Mouse (Mus musculus) hindbrain, postnatal 0 days (tissue): ENCODE measurements at regions not wholly inside any gene's neighbourhood (a gene's known extent, or its start where the extent isn't known, plus 50 kb on each side); places are given as distances from the start of the nearest gene placed in this dataset.

ENCODE experiments used
- ATAC-seq: fragments of 200-750 bp; cut with Nextera tagmentation; 2 replicates; pipeline ENCODE4 v1.8.0; 2017; ENCODE audit warnings: mild to moderate bottlenecking, moderate TSS enrichment, moderate library complexity
- DNase-seq: peaks from one replicate; pipeline ENCODE4 v3.0.0-alpha.2; 2015; ENCODE audit warnings: low spot score
- H3K27ac ChIP-seq: fragments of 300-500 bp; sonication (generic); 2 replicates; pipeline ENCODE4 v1.5.1; 2014; ENCODE audit warnings: mild to moderate bottlenecking
- H3K27me3 ChIP-seq: fragments of 300-500 bp; sonication (generic); 2 replicates; pipeline ENCODE4 v1.6.1; 2014; ENCODE audit warnings: low read length, mixed read lengths; ENCODE audit not compliant: insufficient read depth
- H3K36me3 ChIP-seq: fragments of 300-500 bp; sonication (generic); 2 replicates; pipeline ENCODE4 v1.6.1; 2014; ENCODE audit warnings: low read length, mixed read lengths; ENCODE audit not compliant: insufficient read depth
- H3K4me1 ChIP-seq: fragments of 300-500 bp; sonication (generic); 2 replicates; pipeline ENCODE4 v1.6.1; 2014; ENCODE audit warnings: antibody characterized with exemption, low read length, mixed read lengths; ENCODE audit not compliant: insufficient read depth
- H3K4me2 ChIP-seq: fragments of 300-500 bp; sonication (generic); 2 replicates; pipeline ENCODE4 v1.6.1; 2014; ENCODE audit warnings: low read depth, mild to moderate bottlenecking, low read length, moderate library complexity, mixed read lengths
- H3K4me3 ChIP-seq: fragments of 300-500 bp; sonication (generic); 2 replicates; pipeline ENCODE4 v1.5.1; 2014; ENCODE audit warnings: low read length
- H3K9ac ChIP-seq: fragments of 300-500 bp; sonication (generic); replicated peaks from 2 replicates; pipeline ENCODE4 v1.6.1; 2014; ENCODE audit warnings: mild to moderate bottlenecking, low read length, moderate library complexity, mixed read lengths
- H3K9me3 ChIP-seq: fragments of 300-500 bp; sonication (generic); 2 replicates; pipeline ENCODE4 v1.6.1; 2016; ENCODE audit warnings: low read length, mixed read lengths
- CTCF ChIP-seq: IDR thresholded peaks from 2 replicates; pipeline ENCODE4 v1.5.1; 2016; ENCODE audit warnings: antibody characterized with exemption, control low read depth, low read depth
- WGBS: fragments of 180-500 bp; shearing (Covaris S2); extraction: QIAGEN DNeasy Blood & Tissue Kit; methylation state at CpG from one replicate; pipeline ENCODE4 v1.1.7; 2014; 5-methylcytosine and 5-hydroxymethylcytosine counted together

DNA sequence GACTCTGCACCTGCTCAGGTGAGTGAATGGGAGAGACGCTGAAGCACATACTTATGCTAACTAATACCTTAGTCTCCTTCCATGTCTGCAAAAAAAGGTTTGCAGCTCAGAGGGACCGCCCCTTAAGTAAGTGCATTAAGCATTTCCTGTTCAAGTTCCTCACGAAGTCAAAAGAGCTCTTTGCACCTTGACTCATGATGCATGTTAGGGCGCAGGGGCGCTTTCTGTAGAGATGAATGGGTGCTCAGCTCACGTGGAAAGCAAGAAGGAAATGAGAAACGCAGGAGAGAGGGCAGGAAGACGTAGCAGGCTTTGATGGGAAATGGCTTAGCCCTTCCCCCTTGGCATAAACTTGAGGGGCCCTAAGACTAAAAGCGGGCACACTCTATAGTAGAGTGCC, 164.5 kb upstream of the Npy start:
- 79% methylated on average over 9 of the region's 9 CpGs for WGBS
- no peak overlapping the region for H3K9ac ChIP-seq
- no peak for TF ChIP-seq CTCF
- no peaks in the 10 kb centered on the region for H3K9me3 ChIP-seq
- no peaks in the 10 kb centered on the region for H3K36me3 ChIP-seq
- ATAC-seq: no peak
- DNase-seq: no peak
- no peak overlapping the region for H3K27ac ChIP-seq
- H3K4me3 ChIP-seq: no peak overlapping the region
- H3K27me3 ChIP-seq: no peaks in the 10 kb centered on the region
- H3K4me2 ChIP-seq: no peak overlapping the region
- H3K4me1 ChIP-seq: no peaks in the 10 kb centered on the region

DNA sequence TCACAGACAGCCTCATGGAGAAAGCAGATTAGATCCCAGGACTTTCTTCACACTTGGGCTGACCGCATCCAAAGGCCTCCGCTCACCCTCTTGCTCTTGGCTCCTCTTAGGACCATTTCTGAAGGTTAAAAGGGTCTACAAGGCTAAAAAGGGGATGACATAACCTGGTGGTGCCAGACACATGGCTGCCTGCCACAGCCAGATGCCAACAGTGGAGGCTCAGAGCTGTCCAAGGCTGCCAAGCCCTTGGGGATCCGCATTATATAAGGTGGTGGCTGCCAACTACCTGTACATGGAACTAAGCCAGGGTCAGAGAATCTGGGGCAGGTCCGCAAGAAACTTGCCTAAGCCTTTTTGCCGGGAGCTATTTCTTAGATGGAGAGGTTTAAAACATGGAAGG, 151.5 kb upstream of the Npy start:
- TF ChIP-seq CTCF: no peak
- no peak overlapping the region for H3K9ac ChIP-seq
- no peak overlapping the region for H3K27ac ChIP-seq
- no peak overlapping the region for H3K4me2 ChIP-seq
- H3K4me3 ChIP-seq: no peak overlapping the region
- H3K27me3 ChIP-seq: no peaks in the 10 kb centered on the region
- no peaks in the 10 kb centered on the region for H3K4me1 ChIP-seq
- WGBS: 76% methylated on average over 5 of the region's 5 CpGs
- ATAC-seq: no peak
- H3K9me3 ChIP-seq: no peaks in the 10 kb centered on the region
- H3K36me3 ChIP-seq: no peaks in the 10 kb centered on the region
- no peak for DNase-seq

DNA sequence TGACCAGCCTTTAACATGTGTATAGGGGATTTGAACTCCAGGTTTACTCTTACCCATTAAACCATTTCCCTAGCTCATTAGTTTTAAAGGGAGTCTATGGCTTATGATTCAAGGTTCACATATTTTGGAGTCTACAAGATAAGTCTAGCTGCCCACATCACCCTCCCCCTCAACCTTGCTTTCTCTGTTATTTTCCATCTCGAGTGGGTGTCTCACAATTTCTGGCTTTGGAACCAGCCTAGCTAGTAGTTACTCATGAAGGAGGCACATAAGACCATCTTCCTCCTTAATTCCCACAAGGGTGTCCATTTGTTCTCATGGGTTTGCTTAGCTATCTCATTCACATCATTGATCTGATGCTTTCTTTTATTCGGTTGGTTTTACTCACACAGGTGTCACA, 150.6 kb upstream of the Npy start:
- Histone ChIP-seq H3K9ac (no peak overlapping the region), H3K27ac (no peak overlapping the region), H3K36me3 (no peaks in the 10 kb centered on the region), H3K27me3 (no peaks in the 10 kb centered on the region), H3K4me1 (no peaks in the 10 kb centered on the region), H3K4me2 (no peak overlapping the region), H3K9me3 (no peaks in the 10 kb centered on the region), H3K4me3 (no peak overlapping the region)
- ATAC-seq: no peak
- DNase-seq: no peak
- WGBS: 91% methylated on average over 2 of the region's 2 CpGs
- no peak for TF ChIP-seq CTCF

DNA sequence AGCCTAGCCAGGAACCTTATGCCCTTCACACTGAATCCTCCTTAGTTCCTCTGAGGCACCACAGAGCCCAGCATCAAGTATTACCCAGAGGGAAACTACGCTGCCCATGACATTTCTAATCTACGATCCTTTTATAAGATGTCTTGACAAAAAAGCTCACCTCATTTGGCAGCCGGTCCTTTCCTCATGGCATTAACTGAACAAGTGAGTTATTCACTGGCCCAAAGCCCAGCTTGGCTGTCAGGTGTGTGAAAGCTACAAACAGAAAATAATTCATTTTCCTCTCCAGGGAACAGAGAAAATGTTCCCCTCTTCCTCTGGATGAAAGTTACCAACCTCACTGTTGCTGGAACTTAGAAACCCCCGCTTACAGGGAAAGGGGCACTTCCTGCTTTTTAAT, 135.7 kb upstream of the Npy start:
- no peaks in the 10 kb centered on the region for H3K27me3 ChIP-seq
- H3K36me3 ChIP-seq: no peaks in the 10 kb centered on the region
- peak; percentile 20 for DNase-seq
- TF ChIP-seq CTCF: no peak
- H3K9ac ChIP-seq: no peak overlapping the region
- H3K27ac ChIP-seq: no peak overlapping the region
- H3K4me3 ChIP-seq: no peak overlapping the region
- H3K9me3 ChIP-seq: no peaks in the 10 kb centered on the region
- no peak overlapping the region for H3K4me2 ChIP-seq
- WGBS: 59% methylated on average over 4 of the region's 4 CpGs
- no peak for ATAC-seq
- H3K4me1 ChIP-seq: no peaks in the 10 kb centered on the region

DNA sequence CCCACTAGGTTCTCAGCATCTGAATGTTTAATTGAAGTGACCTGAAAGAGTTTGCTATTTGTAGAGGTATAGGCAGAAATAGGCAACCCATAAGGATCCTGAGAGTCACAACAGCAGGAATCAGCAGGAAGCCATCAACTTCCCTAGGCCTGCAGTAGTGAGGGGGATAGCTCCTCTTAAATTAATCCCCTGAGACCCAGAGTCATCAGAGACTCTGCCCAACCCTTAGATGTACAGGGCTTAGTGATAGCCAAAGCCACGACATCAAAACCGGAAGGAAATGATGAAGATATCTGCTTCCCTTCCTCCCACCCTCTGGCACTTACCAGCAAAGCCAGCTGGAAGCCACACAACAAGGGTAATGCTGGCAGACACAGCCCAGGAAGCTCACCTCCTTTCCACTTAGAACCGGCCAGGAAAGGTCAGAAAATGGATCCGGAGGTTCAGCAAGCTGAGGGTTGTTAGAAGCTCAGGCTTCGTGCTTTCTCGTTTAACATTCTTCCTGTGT, 130.4 kb upstream of the Npy start:
- H3K4me3 ChIP-seq: no peak overlapping the region
- DNase-seq: no peak
- H3K9me3 ChIP-seq: no peaks in the 10 kb centered on the region
- ATAC-seq: no peak
- no peak for TF ChIP-seq CTCF
- H3K9ac ChIP-seq: no peak overlapping the region
- H3K36me3 ChIP-seq: no peaks in the 10 kb centered on the region
- no peaks in the 10 kb centered on the region for H3K27me3 ChIP-seq
- WGBS: 49% methylated on average over 6 of the region's 6 CpGs
- no peak overlapping the region for H3K4me2 ChIP-seq
- H3K27ac ChIP-seq: no peak overlapping the region
- H3K4me1 ChIP-seq: no peaks in the 10 kb centered on the region

DNA sequence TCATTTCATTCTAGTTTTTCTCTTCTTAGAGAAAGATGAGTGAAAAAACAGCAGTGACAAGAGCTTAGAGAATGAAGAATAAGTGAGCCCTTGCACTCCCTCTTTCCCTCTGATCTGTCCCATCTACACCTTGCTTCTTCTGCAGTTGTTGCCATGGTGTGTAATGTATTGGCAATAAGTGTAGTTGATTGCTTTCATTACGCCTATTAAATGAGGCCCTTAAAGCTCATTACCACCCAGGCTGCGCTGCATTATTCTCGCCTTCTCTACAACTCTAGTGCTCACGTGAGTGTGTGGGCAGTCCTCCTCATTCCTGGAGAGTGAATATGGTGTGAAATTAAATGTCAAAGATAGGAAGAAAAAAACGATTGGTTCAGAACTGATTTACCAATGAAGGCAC, 127.7 kb upstream of the Npy start:
- DNase-seq: peak; percentile 31
- no peak overlapping the region for H3K4me3 ChIP-seq
- WGBS: 59% methylated on average over 5 of the region's 5 CpGs
- H3K4me2 ChIP-seq: no peak overlapping the region
- H3K9ac ChIP-seq: no peak overlapping the region
- H3K9me3 ChIP-seq: no peaks in the 10 kb centered on the region
- H3K27me3 ChIP-seq: no peaks in the 10 kb centered on the region
- no peaks in the 10 kb centered on the region for H3K4me1 ChIP-seq
- TF ChIP-seq CTCF: no peak
- no peaks in the 10 kb centered on the region for H3K36me3 ChIP-seq
- H3K27ac ChIP-seq: no peak overlapping the region
- 0 out of 2 replicates have a peak, but pooled peaks have one; percentile 35 for ATAC-seq

DNA sequence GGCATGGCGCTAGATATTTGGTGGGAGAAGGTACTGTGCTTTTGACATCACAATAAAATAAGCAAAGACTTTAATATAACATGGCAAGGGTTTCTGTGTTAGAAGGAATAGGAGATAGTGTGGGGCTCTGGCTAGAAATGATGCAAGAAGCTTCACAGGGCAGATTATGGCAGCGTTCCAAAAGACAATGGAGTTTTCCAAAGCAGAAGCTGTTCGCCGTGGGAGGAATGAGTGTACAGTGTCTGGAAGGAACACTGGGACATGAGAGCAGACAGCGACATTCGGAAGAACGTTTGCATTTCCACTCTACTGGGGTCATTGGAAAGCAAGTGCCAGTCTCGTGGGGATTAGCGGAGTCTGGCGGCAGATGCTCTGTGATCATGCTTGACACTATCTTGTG, 125.5 kb upstream of the Npy start:
- DNase-seq (peak; percentile 20), ATAC-seq (no peak)
- Histone ChIP-seq H3K4me3 (no peak overlapping the region), H3K27me3 (no peaks in the 10 kb centered on the region), H3K36me3 (no peaks in the 10 kb centered on the region), H3K4me1 (no peaks in the 10 kb centered on the region), H3K4me2 (no peak overlapping the region), H3K9me3 (no peaks in the 10 kb centered on the region), H3K9ac (no peak overlapping the region), H3K27ac (no peak overlapping the region)
- no peak for TF ChIP-seq CTCF
- WGBS: 70% methylated on average over 10 of the region's 10 CpGs
